Mouse (Mus musculus): ENCODE results near the gene Htt. TPM values are rescaled to one million over a fixed set of nuclear protein-coding genes. Genes with fewer than 3 reads are reported as not detected.

Gene Htt
- polyA plus RNA-seq, 1 experiment = 42.3 TPM

DNA sequence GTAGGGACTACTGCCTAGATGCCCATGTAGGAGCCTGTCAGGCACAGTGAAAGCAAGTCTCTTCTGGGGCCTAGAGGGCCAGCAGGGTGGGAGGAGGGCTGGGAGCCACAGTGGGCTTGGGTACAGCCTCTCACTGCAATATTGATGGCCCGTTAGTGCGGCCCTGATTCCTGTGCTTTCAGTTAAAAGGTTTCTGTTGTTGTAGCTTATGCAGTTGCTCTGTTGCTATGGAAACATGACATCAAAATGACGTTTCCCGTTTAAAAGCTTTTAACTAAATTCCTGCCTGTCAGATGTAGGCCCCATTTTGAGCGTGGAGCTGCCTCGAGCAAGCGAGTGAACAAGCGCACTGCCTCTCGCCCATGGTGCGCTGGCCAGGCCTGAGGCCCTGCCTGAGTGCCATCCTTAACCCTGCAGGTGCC lies 155.7 kb downstream of the Htt start:
- Histone ChIP-seq H3K4me1 (ENCODE audit: control insufficient read depth, insufficient read depth, low read length) (no peaks in the 10 kb centered on the region), H3K9ac (ENCODE audit: low read depth, poor library complexity, severe bottlenecking) (no peak overlapping the region), H3K27ac (ENCODE audit: insufficient read depth, low read length) (no peak overlapping the region), H3K4me3 (ENCODE audit: low read depth, low read length) (no peak overlapping the region), H3K27me3 (ENCODE audit: control insufficient read depth, insufficient read depth, low read length, poor library complexity, severe bottlenecking) (no peaks in the 10 kb centered on the region), H3K9me3 (replicated peaks; ENCODE audit: control insufficient read depth, insufficient read depth, low read length, poor library complexity, severe bottlenecking) (no peaks in the 10 kb centered on the region), H3K36me3 (ENCODE audit: control insufficient read depth, insufficient read depth, low read length, poor library complexity, severe bottlenecking) (no peaks in the 10 kb centered on the region)
- TF ChIP-seq CTCF (IDR thresholded peaks at IDR 0.05; ENCODE audit: low read depth, low read length) = no peak
- no peak for TF ChIP-seq EP300 (IDR thresholded peaks at IDR 0.05; ENCODE audit: insufficient read depth, low read depth, low read length)
- no peak for TF ChIP-seq POLR2A (IDR thresholded peaks at IDR 0.05; ENCODE audit: insufficient read depth, low read length)

DNA sequence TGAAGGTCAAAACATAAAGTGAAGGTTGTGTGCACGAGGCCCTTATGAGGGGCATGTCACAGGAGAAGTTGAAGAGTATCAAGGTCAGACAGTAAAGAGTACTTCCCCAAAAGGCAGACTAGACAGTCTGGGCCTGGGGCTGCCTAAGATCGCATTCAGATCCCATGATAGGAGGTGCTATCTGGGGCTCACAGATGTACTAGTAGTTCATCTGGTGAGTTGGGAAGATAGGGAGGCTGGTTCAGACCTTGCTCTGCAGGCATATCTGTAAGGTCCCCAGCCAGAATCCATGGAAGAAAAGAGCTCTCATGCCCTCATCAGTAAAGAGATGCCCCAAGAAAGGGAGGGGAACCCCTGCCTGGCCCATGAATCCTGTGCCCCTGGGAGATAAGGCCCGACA lies 157.2 kb downstream of the Htt start:
- TF ChIP-seq EP300 (IDR thresholded peaks at IDR 0.05; ENCODE audit: insufficient read depth, low read depth, low read length) (no peak), CTCF (IDR thresholded peaks at IDR 0.05; ENCODE audit: low read depth, low read length) (no peak), POLR2A (IDR thresholded peaks at IDR 0.05; ENCODE audit: insufficient read depth, low read length) (no peak)
- H3K9ac ChIP-seq (ENCODE audit: low read depth, poor library complexity, severe bottlenecking) = no peak overlapping the region
- no peaks in the 10 kb centered on the region for H3K36me3 ChIP-seq (ENCODE audit: control insufficient read depth, insufficient read depth, low read length, poor library complexity, severe bottlenecking)
- no peaks in the 10 kb centered on the region for H3K9me3 ChIP-seq (replicated peaks; ENCODE audit: control insufficient read depth, insufficient read depth, low read length, poor library complexity, severe bottlenecking)
- H3K4me1 ChIP-seq (ENCODE audit: control insufficient read depth, insufficient read depth, low read length) = no peaks in the 10 kb centered on the region
- H3K27ac ChIP-seq (ENCODE audit: insufficient read depth, low read length) = no peak overlapping the region
- H3K27me3 ChIP-seq (ENCODE audit: control insufficient read depth, insufficient read depth, low read length, poor library complexity, severe bottlenecking) = no peaks in the 10 kb centered on the region
- no peak overlapping the region for H3K4me3 ChIP-seq (ENCODE audit: low read depth, low read length)

DNA sequence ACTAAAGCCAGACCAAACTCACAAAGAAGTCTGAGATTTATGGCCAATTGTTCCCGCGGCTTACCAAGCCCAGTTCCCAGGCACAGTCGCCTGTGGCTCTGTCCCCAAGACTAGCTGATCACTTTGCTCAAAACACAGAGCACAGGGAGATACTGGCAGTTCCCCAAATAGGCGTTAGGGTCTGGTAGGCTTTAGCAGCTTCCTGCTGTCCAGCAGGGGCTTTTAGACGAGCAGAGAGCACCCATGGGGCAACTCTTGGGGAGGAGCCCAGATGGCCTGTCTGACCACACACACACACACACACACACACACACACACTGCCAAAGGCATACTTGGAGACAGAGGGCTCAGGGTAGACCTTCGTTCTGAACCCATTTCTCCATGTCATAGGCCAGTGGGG lies 161.0 kb downstream of the Htt start:
- no peaks in the 10 kb centered on the region for H3K4me1 ChIP-seq (ENCODE audit: control insufficient read depth, insufficient read depth, low read length)
- H3K27me3 ChIP-seq (ENCODE audit: control insufficient read depth, insufficient read depth, low read length, poor library complexity, severe bottlenecking) = no peaks in the 10 kb centered on the region
- H3K36me3 ChIP-seq (ENCODE audit: control insufficient read depth, insufficient read depth, low read length, poor library complexity, severe bottlenecking) = no peaks in the 10 kb centered on the region
- H3K4me3 ChIP-seq (ENCODE audit: low read depth, low read length) = no peak overlapping the region
- no peaks in the 10 kb centered on the region for H3K9me3 ChIP-seq (replicated peaks; ENCODE audit: control insufficient read depth, insufficient read depth, low read length, poor library complexity, severe bottlenecking)
- no peak for TF ChIP-seq POLR2A (IDR thresholded peaks at IDR 0.05; ENCODE audit: insufficient read depth, low read length)
- no peak for TF ChIP-seq EP300 (IDR thresholded peaks at IDR 0.05; ENCODE audit: insufficient read depth, low read depth, low read length)
- TF ChIP-seq CTCF (IDR thresholded peaks at IDR 0.05; ENCODE audit: low read depth, low read length) = no peak
- H3K27ac ChIP-seq (ENCODE audit: insufficient read depth, low read length) = no peak overlapping the region
- H3K9ac ChIP-seq (ENCODE audit: low read depth, poor library complexity, severe bottlenecking) = no peak overlapping the region

DNA sequence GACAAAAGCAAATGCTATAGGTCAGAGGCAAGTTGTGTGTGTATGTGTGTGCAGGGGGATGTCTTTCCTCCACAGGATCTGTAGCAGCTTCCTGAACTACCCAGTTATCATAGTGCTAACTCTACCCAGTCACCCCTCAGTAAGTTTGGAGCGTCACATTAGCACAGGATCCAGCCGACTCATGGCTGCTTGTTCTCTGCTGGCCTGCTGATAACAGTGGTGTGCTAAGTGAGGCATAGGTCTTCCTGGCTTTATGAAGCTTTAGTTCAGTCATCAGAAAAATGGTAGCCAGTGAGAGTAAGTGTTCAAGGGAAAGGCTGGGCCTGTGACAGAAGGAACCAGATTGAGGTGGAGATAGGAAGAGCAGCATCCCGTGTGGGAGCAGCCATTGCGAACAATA lies 162.4 kb downstream of the Htt start:
- H3K4me1 ChIP-seq (ENCODE audit: control insufficient read depth, insufficient read depth, low read length) = no peaks in the 10 kb centered on the region
- H3K27ac ChIP-seq (ENCODE audit: insufficient read depth, low read length) = no peak overlapping the region
- no peak overlapping the region for H3K4me3 ChIP-seq (ENCODE audit: low read depth, low read length)
- no peaks in the 10 kb centered on the region for H3K27me3 ChIP-seq (ENCODE audit: control insufficient read depth, insufficient read depth, low read length, poor library complexity, severe bottlenecking)
- H3K9ac ChIP-seq (ENCODE audit: low read depth, poor library complexity, severe bottlenecking) = no peak overlapping the region
- H3K36me3 ChIP-seq (ENCODE audit: control insufficient read depth, insufficient read depth, low read length, poor library complexity, severe bottlenecking) = no peaks in the 10 kb centered on the region
- no peak for TF ChIP-seq CTCF (IDR thresholded peaks at IDR 0.05; ENCODE audit: low read depth, low read length)
- no peak for TF ChIP-seq EP300 (IDR thresholded peaks at IDR 0.05; ENCODE audit: insufficient read depth, low read depth, low read length)
- no peak for TF ChIP-seq POLR2A (IDR thresholded peaks at IDR 0.05; ENCODE audit: insufficient read depth, low read length)
- H3K9me3 ChIP-seq (replicated peaks; ENCODE audit: control insufficient read depth, insufficient read depth, low read length, poor library complexity, severe bottlenecking) = no peaks in the 10 kb centered on the region

DNA sequence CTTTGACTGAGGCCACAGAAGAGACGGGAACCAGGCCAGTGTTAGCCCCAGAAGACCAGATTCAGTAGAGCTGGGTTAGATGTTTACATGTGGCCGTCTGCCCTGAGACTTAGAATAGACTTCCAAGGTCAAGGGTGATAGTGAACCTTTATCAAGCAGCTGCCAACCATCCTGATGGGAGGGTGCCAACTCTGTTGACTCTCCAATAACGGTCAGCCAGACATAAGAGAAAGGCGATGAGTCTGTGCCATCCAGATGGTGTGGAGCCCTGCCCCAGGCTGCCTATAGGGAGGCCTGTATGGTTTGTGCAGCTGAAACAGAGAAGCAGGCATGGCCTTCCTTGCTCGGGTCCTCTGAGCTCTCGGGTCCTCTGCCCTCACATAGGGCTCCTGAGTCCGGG lies 163.0 kb downstream of the Htt start:
- Histone ChIP-seq H3K9ac (ENCODE audit: low read depth, poor library complexity, severe bottlenecking) (no peak overlapping the region), H3K4me3 (ENCODE audit: low read depth, low read length) (no peak overlapping the region), H3K9me3 (replicated peaks; ENCODE audit: control insufficient read depth, insufficient read depth, low read length, poor library complexity, severe bottlenecking) (no peaks in the 10 kb centered on the region), H3K27me3 (ENCODE audit: control insufficient read depth, insufficient read depth, low read length, poor library complexity, severe bottlenecking) (no peaks in the 10 kb centered on the region), H3K36me3 (ENCODE audit: control insufficient read depth, insufficient read depth, low read length, poor library complexity, severe bottlenecking) (no peaks in the 10 kb centered on the region), H3K27ac (ENCODE audit: insufficient read depth, low read length) (no peak overlapping the region), H3K4me1 (ENCODE audit: control insufficient read depth, insufficient read depth, low read length) (no peaks in the 10 kb centered on the region)
- TF ChIP-seq CTCF (IDR thresholded peaks at IDR 0.05; ENCODE audit: low read depth, low read length) (no peak), EP300 (IDR thresholded peaks at IDR 0.05; ENCODE audit: insufficient read depth, low read depth, low read length) (no peak), POLR2A (IDR thresholded peaks at IDR 0.05; ENCODE audit: insufficient read depth, low read length) (no peak)

DNA sequence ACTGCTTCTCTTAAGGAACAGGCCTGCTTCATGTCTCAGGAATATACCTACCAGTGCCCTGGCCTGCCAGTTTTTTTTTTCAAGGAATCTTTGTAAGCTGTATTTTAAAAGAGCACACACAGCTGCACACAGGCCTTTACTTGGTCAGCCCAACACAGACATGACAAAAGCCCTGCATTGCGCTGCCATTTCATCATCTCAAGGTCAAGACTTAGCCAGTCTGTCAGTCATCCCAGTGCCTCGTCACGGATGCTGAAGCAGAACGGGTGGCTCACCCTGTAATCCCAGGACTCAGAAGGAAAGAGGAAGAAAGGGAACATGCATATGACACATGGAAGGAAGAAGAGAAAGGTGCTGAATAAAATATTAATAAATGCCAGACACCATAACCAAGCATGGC lies 166.1 kb downstream of the Htt start:
- Histone ChIP-seq H3K9ac (ENCODE audit: low read depth, poor library complexity, severe bottlenecking) (no peak overlapping the region), H3K4me1 (ENCODE audit: control insufficient read depth, insufficient read depth, low read length) (no peaks in the 10 kb centered on the region), H3K27me3 (ENCODE audit: control insufficient read depth, insufficient read depth, low read length, poor library complexity, severe bottlenecking) (no peaks in the 10 kb centered on the region), H3K27ac (ENCODE audit: insufficient read depth, low read length) (no peak overlapping the region), H3K4me3 (ENCODE audit: low read depth, low read length) (no peak overlapping the region), H3K36me3 (ENCODE audit: control insufficient read depth, insufficient read depth, low read length, poor library complexity, severe bottlenecking) (no peaks in the 10 kb centered on the region), H3K9me3 (replicated peaks; ENCODE audit: control insufficient read depth, insufficient read depth, low read length, poor library complexity, severe bottlenecking) (no peaks in the 10 kb centered on the region)
- TF ChIP-seq POLR2A (IDR thresholded peaks at IDR 0.05; ENCODE audit: insufficient read depth, low read length) (no peak), CTCF (IDR thresholded peaks at IDR 0.05; ENCODE audit: low read depth, low read length) (no peak), EP300 (IDR thresholded peaks at IDR 0.05; ENCODE audit: insufficient read depth, low read depth, low read length) (no peak)
